In genomic region chr2:135140576-135140975, GRCm38 (mm10) we compare ENCODE assay signal across 11 mouse cellular contexts.
A peak's percentile ranks its signal among the peaks of the same experiment; 100 is the strongest.
DNase-seq lines count a peak whose midpoint lies in the region; ATAC-seq and TF ChIP-seq lines count a peak whose summit lies in the region.
"Had no signal": no experiment of that assay in that cellular context is flagged by ENCODE, and none has a peak within 500 bp of the region (broad histone marks: within the 10 kb centered on the region; RNA-seq: fewer than 3 reads in every experiment).

No protein-coding gene starts in this region.

- no peaks in the 10 kb centered on the region for H3K36me3 ChIP-seq in heart, postnatal 0 days (replicated peaks; ENCODE audit: control insufficient read depth, insufficient read depth, low read length)
- H3K36me3 ChIP-seq in embryonic facial prominence, embryonic 10.5 days (replicated peaks): no peaks in the 10 kb centered on the region
- no peaks in the 10 kb centered on the region for H3K36me3 ChIP-seq in hindbrain, embryonic 16.5 days (ENCODE audit: control insufficient read depth, insufficient read depth, low read length)
- H3K36me3 ChIP-seq in neural tube, embryonic 11.5 days (ENCODE audit: control insufficient read depth, insufficient read depth, low read length): no peaks in the 10 kb centered on the region

- no peak for TF ChIP-seq CTCF in heart, postnatal 0 days (IDR thresholded peaks at IDR 0.05; ENCODE audit: low read depth)

- H3K4me1 ChIP-seq in heart, postnatal 0 days (ENCODE audit: control insufficient read depth, insufficient read depth): no peaks in the 10 kb centered on the region
- peaks cover 13% of the 10 kb centered on the region for H3K4me1 ChIP-seq in embryonic facial prominence, embryonic 10.5 days
- H3K4me1 ChIP-seq in hindbrain, embryonic 16.5 days (ENCODE audit: control insufficient read depth, insufficient read depth, low read depth, low read length): peaks cover 6% of the 10 kb centered on the region
- H3K4me1 ChIP-seq in neural tube, embryonic 11.5 days (ENCODE audit: control insufficient read depth, insufficient read depth, low read length): peaks cover 4% of the 10 kb centered on the region; the same call in 1 of the 2 replicates

- 9% methylated on average over 8 of the region's 8 CpGs for WGBS in heart, postnatal 0 days
- WGBS in embryonic facial prominence, embryonic 10.5 days: 4% methylated on average over 8 of the region's 8 CpGs
- WGBS in hindbrain, embryonic 16.5 days: 3% methylated on average over 8 of the region's 8 CpGs
- 3% methylated on average over 8 of the region's 8 CpGs for WGBS in neural tube, embryonic 11.5 days

- H3K27me3 ChIP-seq in heart, postnatal 0 days (ENCODE audit: control insufficient read depth, insufficient read depth, low read length): no peaks in the 10 kb centered on the region
- no peaks in the 10 kb centered on the region for H3K27me3 ChIP-seq in embryonic facial prominence, embryonic 10.5 days (replicated peaks; ENCODE audit: low read depth, poor library complexity, severe bottlenecking)
- no peaks in the 10 kb centered on the region for H3K27me3 ChIP-seq in hindbrain, embryonic 16.5 days (replicated peaks; ENCODE audit: control insufficient read depth, insufficient read depth, low read length)
- H3K27me3 ChIP-seq in neural tube, embryonic 11.5 days (ENCODE audit: control insufficient read depth, insufficient read depth, low read length): no peaks in the 10 kb centered on the region

- H3K9ac ChIP-seq in heart, postnatal 0 days (replicated peaks; ENCODE audit: low read depth, low read length): no peak overlapping the region
- H3K9ac ChIP-seq in hindbrain, embryonic 16.5 days (ENCODE audit: low read depth, low read length): no peak overlapping the region; the same call in 1 of the 2 replicates
- H3K9ac ChIP-seq in neural tube, embryonic 11.5 days (ENCODE audit: low read length): no peak overlapping the region

- H3K4me3 ChIP-seq in heart, postnatal 0 days (ENCODE audit: low read depth, low read length): no peak overlapping the region
- H3K4me3 ChIP-seq in embryonic facial prominence, embryonic 10.5 days: peak overlapping the region; percentile 28; the same call in 1 of the 2 replicates
- H3K4me3 ChIP-seq in hindbrain, embryonic 16.5 days (ENCODE audit: low read length): no peak overlapping the region
- H3K4me3 ChIP-seq in neural tube, embryonic 11.5 days (ENCODE audit: low read depth, low read length): no peak overlapping the region

- H3K9me3 ChIP-seq in heart, postnatal 0 days (replicated peaks; ENCODE audit: control insufficient read depth, low read length): no peaks in the 10 kb centered on the region
- no peaks in the 10 kb centered on the region for H3K9me3 ChIP-seq in embryonic facial prominence, embryonic 10.5 days
- no peaks in the 10 kb centered on the region for H3K9me3 ChIP-seq in hindbrain, embryonic 16.5 days (ENCODE audit: control insufficient read depth, low read length)
- H3K9me3 ChIP-seq in neural tube, embryonic 11.5 days (ENCODE audit: control insufficient read depth, low read length): no peaks in the 10 kb centered on the region

- no peak overlapping the region for H3K27ac ChIP-seq in heart, postnatal 0 days (ENCODE audit: low read depth)
- peak overlapping the region; percentile 51; the same call in 1 of the 2 replicates for H3K27ac ChIP-seq in embryonic facial prominence, embryonic 10.5 days (replicated peaks)
- H3K27ac ChIP-seq in hindbrain, embryonic 16.5 days (ENCODE audit: low read depth, low read length): no peak overlapping the region
- no peak overlapping the region for H3K27ac ChIP-seq in neural tube, embryonic 11.5 days (ENCODE audit: low read depth, low read length)

- no peak for ATAC-seq in heart, postnatal 0 days (ENCODE audit: insufficient read depth, low read depth)
- no peak for ATAC-seq in hindbrain, embryonic 16.5 days
- peak; percentile 71 for ATAC-seq in neural tube, embryonic 11.5 days (ENCODE audit: insufficient read depth, low FRiP score, low TSS enrichment)

- no peak for TF ChIP-seq EP300 in heart, postnatal 0 days (IDR thresholded peaks at IDR 0.05; ENCODE audit: low read depth)

- H3K4me2 ChIP-seq in heart, postnatal 0 days (ENCODE audit: low read depth, low read length): peak overlapping the region; percentile 5; the same call in 1 of the 2 replicates
- H3K4me2 ChIP-seq in hindbrain, embryonic 16.5 days (ENCODE audit: low read length): peak overlapping the region; percentile 29; the same call in 1 of the 2 replicates
- H3K4me2 ChIP-seq in neural tube, embryonic 11.5 days (ENCODE audit: low read depth): peak overlapping the region; percentile 16; the same call in 1 of the 2 replicates

- intact Hi-C loops in heart, postnatal 14 days (cut with DNase I): no loop called here

- DNase-seq in heart, postnatal 0 days (ENCODE audit: low spot score): no peak
- DNase-seq in heart, postnatal 14 days: no peak
- DNase-seq in embryonic facial prominence, embryonic 10.5 days (ENCODE audit: low spot score): peak; percentile 52
- peak; percentile 52 for DNase-seq in neural tube, embryonic 11.5 days (ENCODE audit: low spot score)
- no peak for DNase-seq in left cerebral cortex, adult 11 months (ENCODE audit: low spot score)
- DNase-seq in layer of hippocampus, postnatal 36 days: no peak
- DNase-seq: cerebellum, postnatal 36 days; kidney, adult 18-20 months; lung, postnatal 14 days; thymus, adult 18-20 months had no signal

Comparison
In these comparisons a context has a peak if more than half of its experiments do, and no peak if none do; other contexts are left out.
1. DNase-seq: peak in embryonic facial prominence, embryonic 10.5 days (single experiment) and neural tube, embryonic 11.5 days (single experiment); none in heart, postnatal 0 days (single experiment), heart, postnatal 14 days (0 of 2), left cerebral cortex, adult 11 months (single experiment) and layer of hippocampus, postnatal 36 days (0 of 2).
2. Peak in every context shown above with its lines, with median percentiles within 50 percentile points of each other: H3K4me2 ChIP-seq.